Mouse (Mus musculus) liver, embryonic 15.5 days (tissue): ENCODE measurements around the gene Bok. TPM values are rescaled to one million over a fixed set of nuclear protein-coding genes. Genes with fewer than 3 reads are reported as not detected.
"Not testable (repeated sequence)": the region's sequence is repeated elsewhere in the genome, so short reads cannot be mapped to it uniquely, and the experiment has no call there.

Experiments
- ATAC-seq: fragments of 200-750 bp; cut with Nextera tagmentation; 2 replicates; pipeline ENCODE4 v1.8.0; 2017; ENCODE audit warnings: moderate number of reproducible peaks, mild to moderate bottlenecking, moderate library complexity; ENCODE audit not compliant: insufficient read depth
- H3K27ac ChIP-seq: fragments of 300-500 bp; sonication (generic); replicated peaks from 2 replicates; pipeline ENCODE4 v1.5.1; 2015; ENCODE audit warnings: mild to moderate bottlenecking, inconsistent platforms
- H3K27me3 ChIP-seq: fragments of 300-500 bp; sonication (generic); 2 replicates; pipeline ENCODE4 v1.6.1; 2015; ENCODE audit warnings: mild to moderate bottlenecking, inconsistent platforms
- H3K36me3 ChIP-seq: fragments of 300-500 bp; sonication (generic); replicated peaks from 2 replicates; pipeline ENCODE4 v1.6.1; 2015; ENCODE audit warnings: moderate library complexity, mild to moderate bottlenecking, inconsistent platforms
- H3K4me1 ChIP-seq: fragments of 300-500 bp; sonication (generic); replicated peaks from 2 replicates; pipeline ENCODE4 v1.6.1; 2015; ENCODE audit warnings: inconsistent platforms
- H3K4me2 ChIP-seq: fragments of 300-500 bp; sonication (generic); 2 replicates; pipeline ENCODE4 v1.6.1; 2015; ENCODE audit warnings: moderate library complexity, mild to moderate bottlenecking, inconsistent platforms
- H3K4me3 ChIP-seq: fragments of 300-500 bp; sonication (generic); replicated peaks from 2 replicates; pipeline ENCODE4 v1.5.1; 2015; ENCODE audit warnings: mild to moderate bottlenecking, inconsistent platforms
- H3K9ac ChIP-seq: fragments of 300-500 bp; sonication (generic); 2 replicates; pipeline ENCODE4 v1.6.1; 2015; ENCODE audit warnings: moderate library complexity, mild to moderate bottlenecking, inconsistent platforms
- H3K9me3 ChIP-seq: fragments of 300-500 bp; sonication (generic); replicated peaks from 2 replicates; pipeline ENCODE4 v1.6.1; 2016; ENCODE audit warnings: inconsistent platforms
- WGBS: fragments of 180-500 bp; shearing (Covaris S2); methylation state at CpG from one replicate; pipeline ENCODE4 v1.1.7; 2015; ENCODE audit warnings: mixed read lengths; ENCODE audit not compliant: insufficient replicate concordance; 5-methylcytosine and 5-hydroxymethylcytosine counted together
- polyA plus RNA-seq: library from polyadenylated mRNA; unstranded; fragments of >200 nt; fragmentation: Nextera tagmentation; extraction: Ambion mirVana; gene quantifications from 2 replicates; pipeline ENCODE4 v1.2.1, GENCODE M21; 2015

Gene Bok
- polyA plus RNA-seq, result 3.7 and 4.9 TPM in 2 replicates

DNA sequence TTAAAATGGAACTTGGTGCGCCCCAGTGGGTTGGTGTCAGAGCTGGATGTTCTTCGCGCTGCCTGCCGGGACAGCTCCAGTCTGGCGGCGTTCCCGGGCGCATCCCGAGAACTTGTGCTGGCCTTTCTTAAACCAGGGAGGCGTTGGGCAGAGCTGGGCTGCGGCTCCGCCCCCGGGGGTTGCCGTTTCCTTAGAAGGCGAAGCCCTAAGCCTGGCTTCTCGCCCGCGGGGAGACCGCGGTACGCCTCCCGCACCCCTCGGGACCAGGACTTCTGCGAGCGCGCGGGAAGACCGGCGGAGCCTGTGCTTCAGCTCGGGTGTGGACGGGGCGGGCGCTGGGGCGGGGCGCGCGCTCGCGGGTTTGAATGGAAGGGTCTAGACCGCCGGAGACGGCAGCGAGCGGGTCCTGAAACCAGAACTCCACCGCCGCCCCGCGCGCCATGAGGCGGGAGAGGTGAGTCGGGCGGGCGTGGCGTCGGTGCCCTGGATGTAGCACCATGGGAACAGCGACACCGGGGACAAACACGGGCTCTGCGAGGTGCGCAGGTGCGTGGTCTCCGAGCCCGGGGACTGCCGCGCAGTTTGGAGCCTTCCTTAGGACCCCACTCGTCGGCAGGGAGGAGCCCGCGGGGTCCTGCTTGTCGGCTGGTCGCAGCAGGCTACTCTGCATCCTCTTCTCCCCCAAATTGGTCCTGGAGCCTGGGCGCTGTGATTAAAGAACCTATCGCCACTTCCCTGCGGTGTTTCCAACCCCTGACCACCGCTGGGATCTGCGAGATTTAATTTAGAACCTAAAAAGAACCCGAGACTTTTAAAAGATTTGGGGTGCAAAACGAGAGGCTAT lies at the start of gene Bok:
Gene Bok (plus strand): TSS at position 260 of the 844 bp plus-strand sequence.
- H3K9me3 ChIP-seq, result no peaks in the 10 kb centered on the region
- H3K4me3 ChIP-seq, result peak within 1 kb of the TSS; percentile 50
- peak within 1 kb of the TSS; percentile 67 for H3K4me2 ChIP-seq
- ATAC-seq, result no peak
- H3K9ac ChIP-seq, result no peak within 1 kb of the TSS
- peaks cover 58% of the 10 kb centered on the region for H3K27me3 ChIP-seq
- under 1% methylated on average over 78 of the region's 78 CpGs for WGBS
- peaks cover 13% of the 10 kb centered on the region for H3K4me1 ChIP-seq
- H3K27ac ChIP-seq, result no peak within 1 kb of the TSS
- H3K36me3 ChIP-seq, result no peaks in the 10 kb centered on the region

DNA sequence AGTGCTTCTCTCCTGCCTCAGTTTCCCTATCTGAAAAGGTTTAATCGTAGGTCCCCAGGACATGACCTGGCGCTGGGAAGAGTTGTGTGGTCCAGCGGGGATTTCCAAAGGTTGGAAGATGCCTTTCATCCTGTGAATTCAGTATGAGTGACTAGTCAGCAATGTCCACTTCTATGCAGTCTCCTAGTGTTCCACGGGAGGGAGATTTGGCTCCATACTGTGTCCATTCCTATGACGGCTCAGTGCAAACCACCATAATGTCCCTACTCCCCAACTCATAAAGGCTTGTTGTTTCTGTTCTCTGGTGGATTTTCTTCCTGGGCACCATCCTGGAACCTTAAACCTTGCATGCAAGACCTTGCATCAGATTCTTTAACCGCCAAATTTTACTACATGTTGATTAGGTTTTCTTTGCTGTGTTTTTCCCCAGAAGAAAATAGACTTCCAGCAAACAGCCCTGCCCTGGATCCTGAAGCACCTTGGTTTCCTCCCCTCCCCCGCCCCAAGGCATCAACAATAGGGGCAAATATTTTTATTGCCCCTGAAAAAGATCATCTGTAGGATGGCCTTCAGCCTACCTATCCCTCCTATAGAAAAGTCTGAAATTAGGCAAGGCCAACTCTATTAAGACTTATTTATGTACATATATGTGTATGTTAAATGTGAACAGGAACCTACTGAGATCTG lies 49.1 kb upstream of the Bok start:
- ATAC-seq, result no peak
- H3K4me3 ChIP-seq, result peak overlapping the region; percentile 97
- peak overlapping the region; percentile 71 for H3K27ac ChIP-seq
- no peaks in the 10 kb centered on the region for H3K9me3 ChIP-seq
- peaks cover 36% of the 10 kb centered on the region for H3K4me1 ChIP-seq
- no peaks in the 10 kb centered on the region for H3K27me3 ChIP-seq
- H3K9ac ChIP-seq, result peak overlapping the region; percentile 67
- WGBS, result 23% methylated on average over 7 of the region's 7 CpGs
- peaks cover 2% of the 10 kb centered on the region; the same call in 1 of the 2 replicates for H3K36me3 ChIP-seq
- peak overlapping the region; percentile 95 for H3K4me2 ChIP-seq

DNA sequence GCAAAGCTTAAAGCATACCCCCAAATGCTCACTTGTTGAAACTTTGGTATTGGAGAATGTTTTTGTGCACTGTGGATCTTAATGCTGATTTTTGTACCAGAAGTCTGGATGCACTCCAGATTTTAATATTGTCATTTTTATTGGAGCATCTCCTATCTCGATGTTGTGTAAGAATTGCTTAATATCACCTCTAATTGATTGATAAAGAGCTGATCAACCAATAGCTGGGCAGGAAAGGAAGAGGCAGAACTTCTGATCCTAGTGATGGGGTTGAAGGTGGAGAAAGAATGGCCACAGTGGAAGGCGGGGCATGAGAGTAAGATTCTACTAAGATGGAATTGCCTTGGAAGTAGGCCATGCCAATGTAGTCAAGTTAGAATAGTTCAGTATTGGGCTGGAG lies 43.5 kb upstream of the Bok start:
- Histone ChIP-seq H3K4me3 (no peak overlapping the region), H3K36me3 (no peaks in the 10 kb centered on the region), H3K27me3 (no peaks in the 10 kb centered on the region), H3K4me1 (no peaks in the 10 kb centered on the region), H3K27ac (no peak overlapping the region), H3K4me2 (no peak overlapping the region), H3K9ac (no peak overlapping the region), H3K9me3 (no peaks in the 10 kb centered on the region)
- ATAC-seq, result no peak
- 59% methylated on average over 2 of the region's 2 CpGs for WGBS

DNA sequence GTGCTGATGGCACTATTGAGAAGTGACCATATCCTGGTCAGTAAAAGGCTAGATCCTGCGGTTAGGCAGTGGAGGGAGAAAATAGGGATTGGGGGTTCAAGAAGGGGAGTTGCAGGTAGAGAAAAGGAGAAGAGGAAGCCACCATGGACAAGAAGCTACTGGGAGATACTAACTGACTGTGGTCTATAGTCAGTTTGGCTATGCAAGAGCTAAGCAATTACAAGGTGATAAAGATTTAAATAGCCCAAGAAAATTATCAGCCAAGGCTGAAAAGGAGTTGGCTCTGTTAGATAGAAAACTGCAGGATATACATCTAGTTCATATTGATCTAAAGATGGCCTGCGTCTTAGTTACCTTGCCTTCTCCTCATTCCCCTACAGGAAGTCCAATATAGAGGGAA lies 42.8 kb upstream of the Bok start:
- Histone ChIP-seq H3K4me1 (no peaks in the 10 kb centered on the region), H3K27ac (no peak overlapping the region), H3K9ac (no peak overlapping the region), H3K9me3 (no peaks in the 10 kb centered on the region), H3K27me3 (no peaks in the 10 kb centered on the region), H3K36me3 (no peaks in the 10 kb centered on the region), H3K4me2 (no peak overlapping the region), H3K4me3 (no peak overlapping the region)
- ATAC-seq, result no peak
- WGBS, result 53% methylated on average over 2 of the region's 2 CpGs

DNA sequence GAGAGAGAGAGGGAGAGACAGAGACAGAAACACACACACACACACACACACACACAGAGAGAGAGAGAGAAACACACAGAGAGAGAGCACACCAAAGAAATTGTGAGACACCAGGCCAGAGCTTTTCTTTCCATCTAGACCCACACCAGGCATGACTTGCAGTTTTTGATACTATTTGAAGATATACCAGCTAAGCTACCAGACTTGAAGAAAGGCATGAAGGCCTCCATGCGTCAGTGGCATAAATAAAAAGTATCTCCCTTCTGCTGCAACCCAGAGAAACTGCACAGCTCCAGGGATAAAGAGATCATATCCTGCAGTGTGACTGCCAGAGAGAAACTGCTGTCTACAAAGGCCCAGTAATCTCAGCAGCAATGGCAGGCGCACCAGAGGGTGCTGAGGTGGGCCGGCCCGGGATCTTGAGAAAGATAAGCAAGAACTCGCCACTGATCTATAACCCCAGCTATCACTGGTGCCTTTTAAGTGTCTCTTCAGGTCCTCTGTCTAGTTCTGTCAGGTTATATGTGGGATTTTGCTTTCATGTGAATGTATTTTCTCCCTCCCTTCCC lies 35.8 kb upstream of the Bok start:
- no peak for ATAC-seq
- WGBS, result 23% methylated on average over 5 of the region's 5 CpGs
- Histone ChIP-seq H3K9me3 (no peaks in the 10 kb centered on the region), H3K4me1 (peaks cover 9% of the 10 kb centered on the region), H3K9ac (no peak overlapping the region), H3K4me3 (no peak overlapping the region), H3K27ac (no peak overlapping the region), H3K27me3 (no peaks in the 10 kb centered on the region), H3K4me2 (no peak overlapping the region), H3K36me3 (no peaks in the 10 kb centered on the region)

DNA sequence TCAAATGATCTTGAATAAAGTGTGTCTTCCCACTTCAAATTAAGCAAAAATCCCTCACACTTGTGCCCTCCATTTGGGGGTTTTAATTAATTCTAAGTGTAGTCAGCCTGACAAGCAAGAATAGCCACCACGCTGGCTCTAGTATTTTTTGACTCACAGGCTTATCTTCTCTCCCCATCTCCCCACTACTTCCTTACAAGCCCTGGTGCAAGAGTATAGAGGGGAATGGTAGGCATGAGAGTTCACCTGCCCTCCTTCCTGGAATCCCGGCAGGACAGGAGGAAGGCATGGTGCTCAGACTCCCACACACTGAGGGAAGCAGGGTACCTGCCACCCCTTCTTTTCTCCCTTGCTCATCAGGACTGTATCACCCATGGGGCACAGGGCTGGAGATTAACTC lies 31.2 kb upstream of the Bok start:
- no peaks in the 10 kb centered on the region for H3K36me3 ChIP-seq
- H3K4me1 ChIP-seq, result peaks cover 9% of the 10 kb centered on the region
- H3K27me3 ChIP-seq, result no peaks in the 10 kb centered on the region
- H3K9ac ChIP-seq, result no peak overlapping the region
- H3K9me3 ChIP-seq, result no peaks in the 10 kb centered on the region
- ATAC-seq, result no peak
- H3K4me2 ChIP-seq, result no peak overlapping the region
- no peak overlapping the region for H3K4me3 ChIP-seq
- no peak overlapping the region for H3K27ac ChIP-seq
- WGBS, result 6% methylated on average over 2 of the region's 2 CpGs

DNA sequence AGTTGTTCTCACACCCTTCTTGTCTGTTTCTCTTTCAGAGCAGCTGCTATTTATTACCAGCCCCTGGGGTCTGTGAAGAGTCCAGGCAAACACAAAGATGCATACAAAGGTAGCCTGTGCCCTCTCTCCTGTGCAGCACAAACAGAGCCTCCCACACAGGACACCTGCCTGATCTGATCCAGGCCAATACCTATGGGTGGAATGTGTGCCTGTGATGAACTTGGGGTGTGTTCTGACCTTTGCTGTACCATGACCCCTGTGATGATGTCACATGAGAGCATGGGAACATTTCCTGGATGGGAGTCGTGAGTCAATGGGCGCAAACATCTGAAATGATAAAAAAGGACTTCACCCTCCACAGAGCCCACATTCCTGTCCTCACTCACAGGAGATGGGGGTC lies 30.7 kb upstream of the Bok start:
- Histone ChIP-seq H3K4me3 (no peak overlapping the region), H3K27me3 (no peaks in the 10 kb centered on the region), H3K4me1 (peaks cover 5% of the 10 kb centered on the region), H3K9ac (no peak overlapping the region), H3K27ac (no peak overlapping the region), H3K9me3 (no peaks in the 10 kb centered on the region), H3K4me2 (no peak overlapping the region), H3K36me3 (no peaks in the 10 kb centered on the region)
- 50% methylated on average over 2 of the region's 2 CpGs for WGBS
- ATAC-seq, result peak; percentile 58

DNA sequence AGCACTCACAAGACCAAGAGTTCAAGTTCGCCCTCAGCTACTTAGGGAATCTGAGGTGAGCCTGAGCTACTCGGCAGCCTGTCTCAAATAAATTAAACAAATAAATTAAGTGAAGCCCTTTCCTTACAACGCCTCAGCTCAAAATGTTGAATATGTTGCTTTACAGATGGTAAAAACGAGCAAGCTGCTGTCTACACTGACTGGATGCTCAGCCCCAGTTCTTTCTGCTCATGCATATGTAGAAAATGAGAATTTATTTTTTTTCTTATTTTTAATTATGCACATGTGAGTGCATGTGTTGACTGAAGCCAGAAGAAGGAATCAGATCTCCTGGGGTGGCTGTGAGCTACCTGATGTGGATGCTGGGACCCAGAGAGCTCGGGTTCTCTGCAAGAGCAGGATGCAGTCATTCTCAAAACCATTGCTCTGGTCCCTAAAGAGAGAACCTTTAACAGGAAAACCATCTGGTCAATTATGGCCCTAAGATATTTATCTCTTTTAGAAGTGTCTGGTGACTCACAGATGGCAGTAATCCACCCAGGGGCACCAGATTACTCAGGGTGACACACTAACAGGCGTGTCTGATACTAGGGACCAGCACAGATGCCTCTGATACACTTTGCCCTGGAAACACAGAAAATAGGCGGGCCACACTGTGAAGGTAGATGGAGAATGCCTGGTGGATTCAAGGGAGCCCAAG lies 29.0 kb upstream of the Bok start:
- Histone ChIP-seq H3K9ac (no peak overlapping the region), H3K27me3 (no peaks in the 10 kb centered on the region), H3K4me1 (peaks cover 4% of the 10 kb centered on the region), H3K36me3 (no peaks in the 10 kb centered on the region), H3K9me3 (no peaks in the 10 kb centered on the region), H3K4me2 (no peak overlapping the region), H3K4me3 (no peak overlapping the region), H3K27ac (no peak overlapping the region)
- no peak for ATAC-seq
- WGBS, result 44% methylated on average over 7 of the region's 7 CpGs

DNA sequence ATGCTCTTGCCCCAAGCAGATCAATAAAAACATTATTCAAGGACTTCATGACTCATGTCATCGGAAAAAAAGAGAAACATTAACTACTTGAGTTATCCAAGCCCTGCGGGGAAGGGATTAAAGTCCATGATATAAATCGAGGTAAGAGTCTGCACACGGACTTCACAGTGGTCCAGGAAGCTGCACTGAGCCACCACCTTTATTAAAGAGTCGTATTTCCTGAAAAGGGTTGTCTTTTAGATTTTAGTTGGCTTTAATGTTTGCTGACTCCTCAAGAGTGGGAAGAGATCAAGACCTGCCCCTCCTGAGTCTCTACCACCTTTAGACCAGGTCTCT lies 28.5 kb upstream of the Bok start:
- Histone ChIP-seq H3K4me1 (peaks cover 4% of the 10 kb centered on the region), H3K4me2 (no peak overlapping the region), H3K4me3 (no peak overlapping the region), H3K9ac (no peak overlapping the region), H3K27me3 (no peaks in the 10 kb centered on the region), H3K9me3 (no peaks in the 10 kb centered on the region), H3K36me3 (no peaks in the 10 kb centered on the region), H3K27ac (no peak overlapping the region)
- 54% methylated on average over 5 of the region's 5 CpGs for WGBS
- ATAC-seq, result no peak

DNA sequence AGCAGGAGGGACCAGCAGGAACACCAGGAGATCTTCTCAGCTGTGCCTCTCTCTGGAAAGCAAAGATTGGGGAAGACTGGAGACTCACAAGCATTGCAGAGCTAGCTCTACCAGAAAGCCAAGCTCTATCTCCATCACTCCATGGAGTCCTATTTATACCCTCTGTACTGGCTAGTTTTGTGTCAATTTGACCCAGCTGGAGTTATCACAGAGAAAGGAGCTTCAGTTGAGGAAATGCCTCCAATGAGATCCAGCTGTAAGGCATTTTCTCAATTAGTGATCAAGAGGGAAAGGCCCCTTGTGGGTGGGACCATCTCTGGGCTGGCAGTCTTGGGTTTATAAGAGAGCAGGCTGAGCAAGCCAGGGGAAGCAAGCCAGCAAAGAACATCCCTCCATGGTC lies 26.9 kb upstream of the Bok start, which contains the start of gene Stk25:
Gene Stk25 (minus strand): TSS at position 101 of the 400 bp plus-strand sequence.
- not testable (repeated sequence) for H3K9me3 ChIP-seq, H3K36me3 ChIP-seq, H3K4me1 ChIP-seq, H3K4me2 ChIP-seq, H3K27me3 ChIP-seq, ATAC-seq, H3K27ac ChIP-seq, H3K9ac ChIP-seq, H3K4me3 ChIP-seq
